Mouse (Mus musculus) spleen, postnatal 10 days (tissue): Measurements from ENCODE around the gene Tmem185b.

Experiments
- DNase-seq, 2 experiments: peaks; one replicate each; pipeline ENCODE4 v3.0.0; 2021 to 2022; ENCODE audit warnings: low spot score in 2 of 2

The Tmem185b gene

GRCm38 (mm10) chr1:119525689-119526591 is at the start of gene Tmem185b:
Tmem185b (plus strand) TSS chr1:119526160.
- DNase-seq = peak; percentile 79 to 87

- DNase-seq = no peak
Measured at GRCm38 (mm10) chr1:119476905-119477353, 49.0 kb upstream of the Tmem185b start.

GRCm38 (mm10) chr1:119479641-119480040 is 46.3 kb upstream of the Tmem185b start:
- DNase-seq = no peak

GRCm38 (mm10) chr1:119480678-119481077 is 45.3 kb upstream of the Tmem185b start:
- no peak for DNase-seq

GRCm38 (mm10) chr1:119481205-119481932 is 44.6 kb upstream of the Tmem185b start:
- peak in 1 of 2 experiments; percentile 33 for DNase-seq

GRCm38 (mm10) chr1:119482891-119483290 is 43.1 kb upstream of the Tmem185b start:
- no peak for DNase-seq

- DNase-seq = no peak
Measured at GRCm38 (mm10) chr1:119484457-119484856, 41.5 kb upstream of the Tmem185b start.

- no peak for DNase-seq
Measured at GRCm38 (mm10) chr1:119485825-119486224, 40.1 kb upstream of the Tmem185b start.

- DNase-seq = no peak
Measured at GRCm38 (mm10) chr1:119487917-119488590, 37.9 kb upstream of the Tmem185b start.

GRCm38 (mm10) chr1:119490765-119491164 is 35.2 kb upstream of the Tmem185b start:
- DNase-seq = no peak

- DNase-seq = peak in 1 of 2 experiments; percentile 64
Measured at GRCm38 (mm10) chr1:119492097-119492496, 33.9 kb upstream of the Tmem185b start.

- DNase-seq = no peak
Measured at GRCm38 (mm10) chr1:119492505-119492904, 33.5 kb upstream of the Tmem185b start.

- no peak for DNase-seq
Measured at GRCm38 (mm10) chr1:119494024-119494711, 31.8 kb upstream of the Tmem185b start.

GRCm38 (mm10) chr1:119494712-119495395 is 31.1 kb upstream of the Tmem185b start:
- no peak for DNase-seq

GRCm38 (mm10) chr1:119495396-119495775 is 30.6 kb upstream of the Tmem185b start:
- DNase-seq = no peak

GRCm38 (mm10) chr1:119497346-119498004 is 28.5 kb upstream of the Tmem185b start:
- DNase-seq = no peak

- no peak for DNase-seq
Measured at GRCm38 (mm10) chr1:119498536-119499231, 27.3 kb upstream of the Tmem185b start.

- no peak for DNase-seq
Measured at GRCm38 (mm10) chr1:119499456-119499855, 26.5 kb upstream of the Tmem185b start.

- DNase-seq = no peak
Measured at GRCm38 (mm10) chr1:119501881-119502280, 24.1 kb upstream of the Tmem185b start.

GRCm38 (mm10) chr1:119502729-119503128 is 23.2 kb upstream of the Tmem185b start:
- DNase-seq = no peak
